ENCODE assay signal across 8 mouse cellular contexts in genomic region chr15:98904692-98905091, GRCm38 (mm10). TPM values are rescaled to one million over a fixed set of nuclear protein-coding genes. Genes with fewer than 3 reads are reported as not detected.
A peak's percentile ranks its signal among the peaks of the same experiment; 100 is the strongest.
DNase-seq lines count a peak whose midpoint lies in the region; ATAC-seq and TF ChIP-seq lines count a peak whose summit lies in the region.

No protein-coding gene starts in this region.

- 26% methylated on average over 10 of the region's 10 CpGs for WGBS in hindbrain, postnatal 0 days
- WGBS in midbrain, postnatal 0 days = 25% methylated on average over 10 of the region's 10 CpGs

- no peaks in the 10 kb centered on the region for H3K9me3 ChIP-seq in hindbrain, postnatal 0 days (ENCODE audit: low read length)
- H3K9me3 ChIP-seq in midbrain, postnatal 0 days (ENCODE audit: low read length) = no peaks in the 10 kb centered on the region

- 0 out of 2 replicates have a peak, but pooled peaks have one; percentile 29 for ATAC-seq in hindbrain, postnatal 0 days
- ATAC-seq in midbrain, postnatal 0 days (ENCODE audit: low FRiP score) = no peak

- intact Hi-C loops in heart, postnatal 10 days (cut with DNase I) = no loop called here

- no peak overlapping the region for H3K27ac ChIP-seq in hindbrain, postnatal 0 days
- no peak overlapping the region for H3K27ac ChIP-seq in midbrain, postnatal 0 days (ENCODE audit: low read depth, low read length)

- H3K4me1 ChIP-seq in hindbrain, postnatal 0 days (ENCODE audit: insufficient read depth, low read length) = no peaks in the 10 kb centered on the region
- no peaks in the 10 kb centered on the region for H3K4me1 ChIP-seq in midbrain, postnatal 0 days (ENCODE audit: insufficient read depth, low read length)

- peaks cover 27% of the 10 kb centered on the region for H3K36me3 ChIP-seq in hindbrain, postnatal 0 days (ENCODE audit: insufficient read depth, low read length)
- peaks cover 34% of the 10 kb centered on the region for H3K36me3 ChIP-seq in midbrain, postnatal 0 days (ENCODE audit: insufficient read depth, low read length)

- TF ChIP-seq CTCF in hindbrain, postnatal 0 days (IDR thresholded peaks at IDR 0.05; ENCODE audit: low read depth) = peak; percentile 84
- peak; percentile 75 for TF ChIP-seq CTCF in midbrain, postnatal 0 days (IDR thresholded peaks at IDR 0.05)

- no peak overlapping the region for H3K4me2 ChIP-seq in hindbrain, postnatal 0 days (ENCODE audit: low read depth, low read length)
- H3K4me2 ChIP-seq in midbrain, postnatal 0 days (ENCODE audit: low read depth, low read length, poor library complexity, severe bottlenecking) = no peak overlapping the region

- no peak overlapping the region for H3K4me3 ChIP-seq in hindbrain, postnatal 0 days (ENCODE audit: low read length)
- no peak overlapping the region for H3K4me3 ChIP-seq in midbrain, postnatal 0 days (ENCODE audit: low read depth, low read length)

- H3K27me3 ChIP-seq in hindbrain, postnatal 0 days (ENCODE audit: insufficient read depth, low read length) = no peaks in the 10 kb centered on the region
- H3K27me3 ChIP-seq in midbrain, postnatal 0 days (ENCODE audit: insufficient read depth, low read length) = no peaks in the 10 kb centered on the region

- peak; percentile 25 to 56 for DNase-seq in heart, postnatal 10 days
- DNase-seq in heart, adult 8-10 months (ENCODE audit: low spot score) = no peak
- peak; percentile 42 for DNase-seq in CD4-positive helper T cell, adult 2 months (ENCODE audit: low read depth, low spot score)
- peak; percentile 30 for DNase-seq in adipocyte (ENCODE audit: low spot score)
- DNase-seq in hindbrain, postnatal 0 days (ENCODE audit: low spot score) = peak; percentile 71
- peak; percentile 58 for DNase-seq in midbrain, postnatal 0 days (ENCODE audit: low spot score)
- DNase-seq in cerebellum, adult 11-12 months = no peak
- DNase-seq in adrenal gland, postnatal 25 days = no peak

- H3K9ac ChIP-seq in hindbrain, postnatal 0 days (replicated peaks; ENCODE audit: low read length) = no peak overlapping the region
- no peak overlapping the region for H3K9ac ChIP-seq in midbrain, postnatal 0 days (replicated peaks; ENCODE audit: low read length, poor library complexity, severe bottlenecking)

RNA-seq across cellular contexts. Expression of gene Dhh, which starts 6.4 kb away (rescaled TPM):
- 1 to 10 TPM; 2.8 to 3.8 TPM for total RNA-seq in heart, postnatal 10 days (2021)
- total RNA-seq in heart, adult 8-10 months (2022) = 1 to 10 TPM in 2 of 4 experiments, under 1 TPM in 2; 0.72 to 1.6 (median 1.0) TPM
- total RNA-seq in hindbrain, postnatal 0 days (2014; rRNA removed) = 0.29 and 0.68 TPM in 2 replicates
- polyA plus RNA-seq in hindbrain, postnatal 0 days (2015; fragmentation: Nextera tagmentation; extraction: Ambion mirVana) = 0.85 and 1.0 TPM in 2 replicates
- total RNA-seq in midbrain, postnatal 0 days (2014; rRNA removed) = 0.38 and 0.71 TPM in 2 replicates
- 0.18 and 0.22 TPM in 2 replicates for polyA plus RNA-seq in midbrain, postnatal 0 days (2015; fragmentation: Nextera tagmentation; extraction: Ambion mirVana)
- 1.1 and 2.4 TPM in 2 replicates for total RNA-seq in adrenal gland, postnatal 25 days (2021)

RNA-seq across cellular contexts. Expression of gene Rhebl1, which starts 10.4 kb away (rescaled TPM):
- total RNA-seq in heart, postnatal 10 days (2021) = 1 to 10 TPM; 1.6 to 2.8 TPM
- 1 to 10 TPM; 1.2 to 2.8 (median 1.9) TPM for total RNA-seq in heart, adult 8-10 months (2022)
- 5.8 and 10.2 TPM in 2 replicates for total RNA-seq in hindbrain, postnatal 0 days (2014; rRNA removed)
- polyA plus RNA-seq in hindbrain, postnatal 0 days (2015; fragmentation: Nextera tagmentation; extraction: Ambion mirVana) = 25.7 and 26.7 TPM in 2 replicates
- total RNA-seq in midbrain, postnatal 0 days (2014; rRNA removed) = 9.4 and 10.1 TPM in 2 replicates
- 30.7 and 31.1 TPM in 2 replicates for polyA plus RNA-seq in midbrain, postnatal 0 days (2015; fragmentation: Nextera tagmentation; extraction: Ambion mirVana)
- 3.7 and 4.4 TPM in 2 replicates for total RNA-seq in adrenal gland, postnatal 25 days (2021)

RNA-seq across cellular contexts. Expression of gene Lmbr1l, which starts 13.3 kb away (rescaled TPM):
- total RNA-seq in heart, postnatal 10 days (2021) = 10 to 100 TPM; 15.4 to 16.1 TPM
- 10 to 100 TPM in 2 of 4 experiments, 1 to 10 TPM in 2; 7.3 to 12.2 (median 10.0) TPM for total RNA-seq in heart, adult 8-10 months (2022)
- 28.7 and 51.0 TPM in 2 replicates for total RNA-seq in hindbrain, postnatal 0 days (2014; rRNA removed)
- polyA plus RNA-seq in hindbrain, postnatal 0 days (2015; fragmentation: Nextera tagmentation; extraction: Ambion mirVana) = 20.0 and 20.9 TPM in 2 replicates
- total RNA-seq in midbrain, postnatal 0 days (2014; rRNA removed) = 46.0 and 56.9 TPM in 2 replicates
- polyA plus RNA-seq in midbrain, postnatal 0 days (2015; fragmentation: Nextera tagmentation; extraction: Ambion mirVana) = 19.6 and 21.7 TPM in 2 replicates
- total RNA-seq in adrenal gland, postnatal 25 days (2021) = 25.2 and 30.5 TPM in 2 replicates

RNA-seq across cellular contexts. Expression of gene Tuba1b, which starts 29.7 kb away (rescaled TPM):
- 100 to 1,000 TPM; 373 to 402 TPM for total RNA-seq in heart, postnatal 10 days (2021)
- total RNA-seq in heart, adult 8-10 months (2022) = 100 to 1,000 TPM; 106 to 156 (median 115) TPM
- total RNA-seq in hindbrain, postnatal 0 days (2014; rRNA removed) = 3,512 and 3,813 TPM in 2 replicates
- 1,613 and 1,711 TPM in 2 replicates for polyA plus RNA-seq in hindbrain, postnatal 0 days (2015; fragmentation: Nextera tagmentation; extraction: Ambion mirVana)
- 2,522 and 3,264 TPM in 2 replicates for total RNA-seq in midbrain, postnatal 0 days (2014; rRNA removed)
- 1,582 and 1,796 TPM in 2 replicates for polyA plus RNA-seq in midbrain, postnatal 0 days (2015; fragmentation: Nextera tagmentation; extraction: Ambion mirVana)
- total RNA-seq in adrenal gland, postnatal 25 days (2021) = 285 and 323 TPM in 2 replicates

RNA-seq across cellular contexts. Expression of gene Kmt2d, which starts 33.7 kb away (rescaled TPM):
- total RNA-seq in heart, postnatal 10 days (2021) = 10 to 100 TPM; 63.0 to 72.1 TPM
- total RNA-seq in heart, adult 8-10 months (2022) = 10 to 100 TPM; 54.7 to 66.1 (median 59.8) TPM
- total RNA-seq in hindbrain, postnatal 0 days (2014; rRNA removed) = 27.7 and 37.8 TPM in 2 replicates
- polyA plus RNA-seq in hindbrain, postnatal 0 days (2015; fragmentation: Nextera tagmentation; extraction: Ambion mirVana) = 7.4 and 7.6 TPM in 2 replicates
- 32.2 and 32.5 TPM in 2 replicates for total RNA-seq in midbrain, postnatal 0 days (2014; rRNA removed)
- 5.6 and 7.7 TPM in 2 replicates for polyA plus RNA-seq in midbrain, postnatal 0 days (2015; fragmentation: Nextera tagmentation; extraction: Ambion mirVana)
- 63.0 and 83.0 TPM in 2 replicates for total RNA-seq in adrenal gland, postnatal 25 days (2021)

Comparison
In these comparisons a context has a peak if more than half of its experiments do, and no peak if none do; other contexts are left out.
1. DNase-seq: peak in heart, postnatal 10 days (2 of 2), CD4-positive helper T cell, adult 2 months (single experiment), adipocyte (single experiment), hindbrain, postnatal 0 days (single experiment) and midbrain, postnatal 0 days (single experiment); none in heart, adult 8-10 months (single experiment), cerebellum, adult 11-12 months (single experiment) and adrenal gland, postnatal 25 days (single experiment).